Mouse (Mus musculus): Measurements from ENCODE around the gene Abhd13.

Abhd13 gene

DNA sequence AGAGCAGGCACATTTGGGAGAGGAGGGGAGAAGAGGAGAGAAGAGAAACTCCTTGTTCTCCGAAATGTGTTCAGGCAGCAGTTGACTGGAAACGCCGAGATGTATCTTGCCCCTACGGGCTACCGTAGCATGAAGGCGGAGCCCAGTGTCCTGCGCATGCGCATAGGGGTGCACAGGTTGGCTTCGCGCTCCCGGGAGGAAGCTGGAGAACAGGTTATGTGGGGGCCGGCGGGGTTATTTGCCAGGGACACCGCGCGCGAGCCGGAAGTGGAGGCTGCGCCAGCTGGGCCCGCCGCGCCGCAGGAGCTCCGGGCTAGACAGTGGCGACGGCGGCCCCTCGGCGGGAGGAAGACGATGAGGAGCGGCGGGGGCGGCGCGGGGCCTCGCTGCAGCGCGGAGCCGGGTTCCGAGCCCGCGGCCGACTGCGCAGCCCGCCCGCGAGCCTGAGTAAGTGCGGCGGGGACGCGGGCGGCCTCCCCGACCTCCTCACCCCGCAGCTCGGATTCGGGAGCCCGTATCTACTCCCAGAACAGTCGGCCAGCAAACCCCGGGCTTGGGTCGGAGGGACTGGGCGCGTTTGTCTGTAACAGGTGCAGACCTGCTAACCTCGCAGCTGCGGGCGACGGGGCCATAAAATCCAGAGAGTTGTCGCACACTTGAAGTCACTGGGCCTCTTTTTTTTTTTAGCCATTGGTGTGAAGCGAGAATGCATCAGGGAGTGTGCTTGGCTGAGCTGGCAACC, at the start of gene Abhd13, which contains the start of gene Lig4:
Gene Abhd13, plus strand, starts transcription at position 135 of the 742 bp plus-strand sequence.
Gene Lig4, minus strand, starts transcription at position 114 of the 742 bp plus-strand sequence.
- peak; percentile 45; the same call in 1 of the 2 replicates for TF ChIP-seq GATA4 (IDR thresholded peaks at IDR 0.05; ENCODE audit: insufficient replicate concordance, low read length)

GRCm38 (mm10) chr8:9929746-9930445, 47.6 kb upstream of the Abhd13 start:
- no peak for TF ChIP-seq GATA4 (IDR thresholded peaks at IDR 0.05; ENCODE audit: insufficient replicate concordance, low read length)

- no peak for TF ChIP-seq GATA4 (IDR thresholded peaks at IDR 0.05; ENCODE audit: insufficient replicate concordance, low read length)
These were observed 44.8 kb upstream of the Abhd13 start for GRCm38 (mm10) chr8:9932711-9933110.

- no peak for TF ChIP-seq GATA4 (IDR thresholded peaks at IDR 0.05; ENCODE audit: insufficient replicate concordance, low read length)
These were observed 42.5 kb upstream of the Abhd13 start for GRCm38 (mm10) chr8:9934891-9935565.

- TF ChIP-seq GATA4 (IDR thresholded peaks at IDR 0.05; ENCODE audit: insufficient replicate concordance, low read length), result no peak
These were observed 41.9 kb upstream of the Abhd13 start for GRCm38 (mm10) chr8:9935574-9935973.

DNA sequence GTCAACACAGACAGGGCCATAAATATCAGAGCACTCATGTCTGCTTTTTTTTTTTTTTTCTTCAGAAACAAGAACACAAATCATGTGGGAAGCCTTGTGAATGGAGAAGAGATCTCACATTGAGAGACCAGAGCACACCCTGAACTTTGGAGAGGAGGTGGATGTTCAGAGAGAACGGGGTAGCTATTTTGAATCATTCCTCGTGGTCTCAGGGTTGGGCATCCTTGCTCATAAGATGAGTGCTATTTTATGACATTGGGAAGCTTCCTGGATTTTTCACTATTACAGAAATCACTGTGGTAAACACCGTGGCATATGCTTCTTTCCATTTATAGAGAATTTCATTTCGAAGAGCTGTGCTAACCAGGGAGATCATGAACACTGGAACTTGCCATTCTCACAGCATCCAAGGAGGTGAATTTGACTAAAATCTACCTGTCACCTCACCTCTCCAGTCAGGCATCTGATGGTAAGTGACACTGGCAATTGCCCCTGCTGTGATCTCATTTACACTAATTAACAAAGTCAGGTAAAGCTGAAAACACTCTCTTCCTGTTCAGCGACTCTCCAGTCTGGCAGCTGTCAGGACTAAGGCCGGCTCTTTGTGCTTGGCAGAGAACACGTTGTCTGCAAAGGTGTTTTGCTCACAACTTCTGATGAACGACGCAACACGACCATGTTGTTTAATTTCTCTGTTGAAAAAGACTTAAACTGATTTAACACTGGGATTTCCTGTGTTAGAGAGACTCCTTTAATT, 28.2 kb upstream of the Abhd13 start:
- TF ChIP-seq GATA4 (IDR thresholded peaks at IDR 0.05; ENCODE audit: insufficient replicate concordance, low read length), result no peak

DNA sequence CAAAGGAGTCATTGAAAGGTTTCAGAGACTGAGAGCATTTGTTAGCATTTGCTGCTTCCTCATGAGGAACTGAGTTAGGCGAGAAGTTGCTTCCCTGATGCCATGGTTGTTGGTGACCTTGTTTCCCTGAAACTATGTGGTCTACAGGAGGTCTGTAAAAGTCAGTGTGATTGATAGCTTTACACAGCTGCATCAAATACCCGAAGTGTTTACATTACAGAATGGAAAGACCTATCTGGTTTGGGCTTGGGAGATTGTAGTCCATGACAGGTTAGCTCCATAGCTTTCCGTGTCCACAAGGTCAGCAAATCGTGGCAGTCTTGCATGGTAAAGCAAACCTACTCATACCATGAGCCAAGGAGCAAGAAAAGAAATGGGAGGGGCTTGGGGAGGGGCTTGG, 19.2 kb upstream of the Abhd13 start:
- no peak for TF ChIP-seq GATA4 (IDR thresholded peaks at IDR 0.05; ENCODE audit: insufficient replicate concordance, low read length)

DNA sequence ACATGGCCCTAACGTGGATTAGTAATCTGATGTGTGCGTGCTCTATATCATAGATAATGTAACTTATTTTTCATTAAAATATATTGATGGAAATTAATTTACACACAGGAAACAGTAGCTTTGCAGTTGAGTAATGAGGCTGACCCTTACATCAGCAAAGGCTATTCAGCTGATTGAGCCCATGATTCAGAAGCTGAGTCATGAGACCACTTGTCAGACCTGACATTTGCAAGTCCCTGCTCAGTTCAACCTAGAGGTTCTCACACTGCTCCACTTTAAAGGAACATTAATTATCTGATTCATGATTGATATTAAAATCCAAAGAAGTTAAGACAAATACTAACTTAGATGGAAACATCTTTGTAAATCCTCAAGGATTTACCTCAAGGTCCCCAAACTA, 17.6 kb upstream of the Abhd13 start:
- no peak for TF ChIP-seq GATA4 (IDR thresholded peaks at IDR 0.05; ENCODE audit: insufficient replicate concordance, low read length)

GRCm38 (mm10) chr8:9971866-9972265, 5.6 kb upstream of the Abhd13 start:
- TF ChIP-seq GATA4 (IDR thresholded peaks at IDR 0.05; ENCODE audit: insufficient replicate concordance, low read length), result no peak

DNA sequence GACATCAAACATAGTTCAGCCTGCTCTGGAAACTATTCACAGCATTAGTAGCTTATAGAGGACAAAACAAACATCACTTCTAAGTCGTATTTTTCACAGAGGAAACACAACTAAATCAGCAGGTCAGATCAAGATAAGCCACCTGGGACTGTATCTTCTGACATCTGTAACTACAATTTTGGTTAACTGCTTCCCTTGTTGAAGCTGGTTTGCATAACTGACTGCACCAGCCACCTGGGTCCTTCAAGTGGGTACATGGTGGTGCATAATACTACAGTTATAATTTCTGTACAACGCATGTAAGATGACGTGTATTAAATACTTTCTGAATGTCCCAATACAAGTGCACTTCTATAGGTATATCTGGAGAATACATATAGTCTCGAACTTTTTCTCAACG, 2.2 kb upstream of the Abhd13 start:
- no peak for TF ChIP-seq GATA4 (IDR thresholded peaks at IDR 0.05; ENCODE audit: insufficient replicate concordance, low read length)

DNA sequence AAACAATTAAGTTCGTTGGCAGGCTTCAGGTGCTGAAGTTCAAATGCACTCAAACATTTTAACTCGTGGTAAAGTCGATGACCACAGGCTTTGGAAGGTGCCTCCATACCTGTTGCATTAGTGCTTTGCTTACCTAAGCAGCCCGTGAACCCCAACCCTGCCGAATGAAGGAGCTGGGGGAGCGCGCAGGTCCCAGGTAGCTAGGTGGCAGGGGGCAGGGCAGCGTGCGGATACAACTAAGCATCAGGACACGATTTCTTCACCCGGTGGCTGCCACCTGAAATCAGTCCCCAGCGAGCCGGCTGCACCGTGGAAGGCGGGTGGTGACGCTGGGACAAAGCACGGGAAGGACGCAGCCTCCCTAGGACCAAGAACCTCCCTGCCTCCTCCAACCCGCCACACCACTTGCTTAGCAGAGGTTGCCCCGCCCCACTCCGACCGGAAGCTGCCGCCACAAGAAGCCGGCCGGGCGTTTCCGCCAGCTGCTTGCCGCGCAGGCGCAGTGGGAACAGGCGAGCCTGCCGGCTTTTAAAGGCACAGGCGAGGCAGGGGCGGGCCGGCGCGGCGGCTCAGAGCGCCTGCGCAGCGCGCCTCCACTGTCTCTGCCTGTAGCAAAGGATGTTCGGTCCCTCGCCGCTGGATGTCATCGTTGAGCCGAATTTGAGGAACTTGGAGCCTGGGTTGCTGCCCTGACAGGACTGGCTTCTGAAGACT, 1.5 kb upstream of the Abhd13 start:
- 0 out of 2 replicates have a peak, but pooled peaks have one; percentile 9 for TF ChIP-seq GATA4 (IDR thresholded peaks at IDR 0.05; ENCODE audit: insufficient replicate concordance, low read length)

GRCm38 (mm10) chr8:9977016-9977415, 491 bp upstream of the Abhd13 start:
- TF ChIP-seq GATA4 (IDR thresholded peaks at IDR 0.05; ENCODE audit: insufficient replicate concordance, low read length), result no peak

DNA sequence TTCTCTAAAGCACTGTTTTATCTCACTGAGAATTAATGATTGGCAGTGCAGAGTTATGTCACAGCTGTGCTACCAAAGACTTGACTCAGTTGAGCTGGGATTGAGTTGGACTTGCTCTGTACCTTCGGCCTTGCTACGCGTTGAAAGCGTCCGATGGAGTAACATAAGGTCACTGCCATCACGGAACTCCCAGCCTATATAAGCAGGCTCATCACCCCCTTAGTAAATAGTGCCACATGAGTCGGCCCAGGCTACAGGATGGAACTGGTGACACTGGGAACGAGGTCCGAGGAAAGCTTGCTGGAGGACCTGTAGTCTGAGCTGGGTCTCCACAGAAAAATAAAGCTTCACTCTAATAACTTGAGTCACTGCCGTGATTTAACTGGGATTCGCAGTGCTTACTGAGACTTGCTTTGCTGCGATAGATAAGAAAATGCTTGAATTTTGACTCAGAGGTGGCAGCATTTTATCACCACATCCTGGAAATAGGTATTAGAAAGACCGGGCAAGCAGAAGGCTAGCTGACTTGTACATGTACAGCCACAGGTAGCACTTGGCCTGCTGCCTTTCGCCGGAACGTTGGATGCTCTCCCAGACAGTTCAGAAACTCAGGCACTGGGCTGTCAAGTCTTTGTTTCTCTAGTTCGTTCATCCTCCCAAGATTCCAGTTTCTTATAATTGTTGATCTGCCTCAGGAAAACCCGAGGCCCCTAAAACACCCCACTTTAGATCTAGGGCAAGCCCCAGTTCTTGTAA, 1.1 kb downstream of the Abhd13 start:
- TF ChIP-seq GATA4 (IDR thresholded peaks at IDR 0.05; ENCODE audit: insufficient replicate concordance, low read length), result no peak

GRCm38 (mm10) chr8:9979746-9980145, 2.2 kb downstream of the Abhd13 start:
- TF ChIP-seq GATA4 (IDR thresholded peaks at IDR 0.05; ENCODE audit: insufficient replicate concordance, low read length), result no peak

Measured in liver, adult (tissue).